Mouse (Mus musculus): ENCODE measurements around the gene Lpar1. TPM values are rescaled to one million over a fixed set of nuclear protein-coding genes. Genes with fewer than 3 reads are reported as not detected.
"Not testable (repeated sequence)": the region's sequence is repeated elsewhere in the genome, so short reads cannot be mapped to it uniquely, and the experiment has no call there.

Gene Lpar1
- total RNA-seq, 1 experiment = 44.2 TPM

- H3K4me1 ChIP-seq (ENCODE audit: control insufficient read depth in 2 of 2, insufficient read depth in 2 of 2, low read length in 2 of 2, poor library complexity in 1 of 2) = peaks cover 5 to 8% of the 10 kb centered on the region in 2 experiments; a peak in 3 of 4 replicates
- in situ Hi-C loops (cut with MboI; ENCODE audit: low sequenced_read_pairs in 2 of 2, unreplicated experiment in 2 of 2) = no loop called here
- TF ChIP-seq MAFK (IDR thresholded peaks at IDR 0.05; ENCODE audit: insufficient read depth, low read depth, low read length) (no peak), ZNF384 (IDR thresholded peaks at IDR 0.05; ENCODE audit: low read depth, low read length) (no peak), HCFC1 (IDR thresholded peaks at IDR 0.05; ENCODE audit: borderline replicate concordance, insufficient read depth, low read length) (no peak), CHD2 (IDR thresholded peaks at IDR 0.05; ENCODE audit: low read depth, low read length) (no peak), ZC3H11A (IDR thresholded peaks at IDR 0.05; ENCODE audit: borderline replicate concordance, low read depth, low read length) (no peak)
- H3K27ac ChIP-seq (ENCODE audit: insufficient read depth, low read depth, low read length, poor library complexity, severe bottlenecking) = no peak overlapping the region
- no peaks in the 10 kb centered on the region for H3K9me3 ChIP-seq (ENCODE audit: control insufficient read depth, insufficient read depth, low read depth, low read length)
- DNase-seq (ENCODE audit: low read depth, low spot score) = no peak
- H3K9ac ChIP-seq (ENCODE audit: insufficient read depth, low read depth, low read length, poor library complexity, severe bottlenecking) = no peak overlapping the region
- no peak overlapping the region for H3K4me3 ChIP-seq (ENCODE audit: insufficient read depth in 1 of 2, low read depth in 1 of 2, low read length in 2 of 2, poor library complexity in 1 of 2, severe bottlenecking in 1 of 2)
- no peaks in the 10 kb centered on the region for H3K36me3 ChIP-seq (ENCODE audit: control insufficient read depth, insufficient read depth, low read length, poor library complexity, severe bottlenecking)
These were observed 7.7 kb downstream of the Lpar1 start for GRCm38 (mm10) chr4:58545888-58546432.

- Histone ChIP-seq H3K4me3 (ENCODE audit: insufficient read depth in 1 of 2, low read depth in 1 of 2, low read length in 2 of 2, poor library complexity in 1 of 2, severe bottlenecking in 1 of 2) (no peak overlapping the region), H3K36me3 (ENCODE audit: control insufficient read depth, insufficient read depth, low read length, poor library complexity, severe bottlenecking) (no peaks in the 10 kb centered on the region), H3K9me3 (ENCODE audit: control insufficient read depth, insufficient read depth, low read depth, low read length) (no peaks in the 10 kb centered on the region), H3K4me1 (ENCODE audit: control insufficient read depth in 2 of 2, insufficient read depth in 2 of 2, low read length in 2 of 2, poor library complexity in 1 of 2) (peaks cover 5 to 10% of the 10 kb centered on the region in 2 experiments; a peak in 3 of 4 replicates), H3K27ac (ENCODE audit: insufficient read depth, low read depth, low read length, poor library complexity, severe bottlenecking) (no peak overlapping the region; the same call in 1 of the 2 replicates), H3K9ac (ENCODE audit: insufficient read depth, low read depth, low read length, poor library complexity, severe bottlenecking) (no peak overlapping the region)
- TF ChIP-seq MAFK (IDR thresholded peaks at IDR 0.05; ENCODE audit: insufficient read depth, low read depth, low read length) (no peak), ZNF384 (IDR thresholded peaks at IDR 0.05; ENCODE audit: low read depth, low read length) (no peak), CHD2 (IDR thresholded peaks at IDR 0.05; ENCODE audit: low read depth, low read length) (no peak), ZC3H11A (IDR thresholded peaks at IDR 0.05; ENCODE audit: borderline replicate concordance, low read depth, low read length) (no peak), HCFC1 (IDR thresholded peaks at IDR 0.05; ENCODE audit: borderline replicate concordance, insufficient read depth, low read length) (no peak)
- in situ Hi-C loops (cut with MboI; ENCODE audit: low sequenced_read_pairs in 2 of 2, unreplicated experiment in 2 of 2) = no loop called here
- DNase-seq (ENCODE audit: low read depth, low spot score) = no peak
These were observed 10.5 kb downstream of the Lpar1 start for GRCm38 (mm10) chr4:58543171-58543570.

- H3K4me1 ChIP-seq (ENCODE audit: control insufficient read depth in 2 of 2, insufficient read depth in 2 of 2, low read length in 2 of 2, poor library complexity in 1 of 2); H3K27ac ChIP-seq (ENCODE audit: insufficient read depth, low read depth, low read length, poor library complexity, severe bottlenecking); in situ Hi-C loops (cut with MboI; ENCODE audit: low sequenced_read_pairs in 2 of 2, unreplicated experiment in 2 of 2); H3K9ac ChIP-seq (ENCODE audit: insufficient read depth, low read depth, low read length, poor library complexity, severe bottlenecking); H3K36me3 ChIP-seq (ENCODE audit: control insufficient read depth, insufficient read depth, low read length, poor library complexity, severe bottlenecking); H3K9me3 ChIP-seq (ENCODE audit: control insufficient read depth, insufficient read depth, low read depth, low read length); H3K4me3 ChIP-seq (ENCODE audit: insufficient read depth in 1 of 2, low read depth in 1 of 2, low read length in 2 of 2, poor library complexity in 1 of 2, severe bottlenecking in 1 of 2); DNase-seq (ENCODE audit: low read depth, low spot score): not testable (repeated sequence)
These were observed 11.0 kb downstream of the Lpar1 start for GRCm38 (mm10) chr4:58542656-58543055.

- Histone ChIP-seq H3K27ac (ENCODE audit: insufficient read depth, low read depth, low read length, poor library complexity, severe bottlenecking) (no peak overlapping the region), H3K9ac (ENCODE audit: insufficient read depth, low read depth, low read length, poor library complexity, severe bottlenecking) (no peak overlapping the region), H3K4me3 (ENCODE audit: insufficient read depth in 1 of 2, low read depth in 1 of 2, low read length in 2 of 2, poor library complexity in 1 of 2, severe bottlenecking in 1 of 2) (no peak overlapping the region), H3K4me1 (ENCODE audit: control insufficient read depth in 2 of 2, insufficient read depth in 2 of 2, low read length in 2 of 2, poor library complexity in 1 of 2) (peaks cover 0 to 4% of the 10 kb centered on the region in 2 experiments; a peak in 3 of 4 replicates), H3K9me3 (ENCODE audit: control insufficient read depth, insufficient read depth, low read depth, low read length) (no peaks in the 10 kb centered on the region), H3K36me3 (ENCODE audit: control insufficient read depth, insufficient read depth, low read length, poor library complexity, severe bottlenecking) (no peaks in the 10 kb centered on the region)
- no peak for DNase-seq (ENCODE audit: low read depth, low spot score)
- in situ Hi-C loops (cut with MboI; ENCODE audit: low sequenced_read_pairs in 2 of 2, unreplicated experiment in 2 of 2) = no loop called here
- TF ChIP-seq ZC3H11A (IDR thresholded peaks at IDR 0.05; ENCODE audit: borderline replicate concordance, low read depth, low read length) (no peak), MAFK (IDR thresholded peaks at IDR 0.05; ENCODE audit: insufficient read depth, low read depth, low read length) (no peak), ZNF384 (IDR thresholded peaks at IDR 0.05; ENCODE audit: low read depth, low read length) (no peak), CHD2 (IDR thresholded peaks at IDR 0.05; ENCODE audit: low read depth, low read length) (no peak), HCFC1 (IDR thresholded peaks at IDR 0.05; ENCODE audit: borderline replicate concordance, insufficient read depth, low read length) (no peak)
These were observed 12.9 kb downstream of the Lpar1 start for GRCm38 (mm10) chr4:58540841-58541240.

GRCm38 (mm10) chr4:58540385-58540784 is 13.3 kb downstream of the Lpar1 start:
- Histone ChIP-seq H3K4me1 (ENCODE audit: control insufficient read depth in 2 of 2, insufficient read depth in 2 of 2, low read length in 2 of 2, poor library complexity in 1 of 2) (peaks cover 0 to 4% of the 10 kb centered on the region in 2 experiments; a peak in 2 of 4 replicates), H3K36me3 (ENCODE audit: control insufficient read depth, insufficient read depth, low read length, poor library complexity, severe bottlenecking) (no peaks in the 10 kb centered on the region), H3K9me3 (ENCODE audit: control insufficient read depth, insufficient read depth, low read depth, low read length) (no peaks in the 10 kb centered on the region), H3K4me3 (ENCODE audit: insufficient read depth in 1 of 2, low read depth in 1 of 2, low read length in 2 of 2, poor library complexity in 1 of 2, severe bottlenecking in 1 of 2) (no peak overlapping the region), H3K27ac (ENCODE audit: insufficient read depth, low read depth, low read length, poor library complexity, severe bottlenecking) (no peak overlapping the region), H3K9ac (ENCODE audit: insufficient read depth, low read depth, low read length, poor library complexity, severe bottlenecking) (no peak overlapping the region)
- in situ Hi-C loops (cut with MboI; ENCODE audit: low sequenced_read_pairs in 2 of 2, unreplicated experiment in 2 of 2) = no loop called here
- TF ChIP-seq ZNF384 (IDR thresholded peaks at IDR 0.05; ENCODE audit: low read depth, low read length) (no peak), ZC3H11A (IDR thresholded peaks at IDR 0.05; ENCODE audit: borderline replicate concordance, low read depth, low read length) (no peak), HCFC1 (IDR thresholded peaks at IDR 0.05; ENCODE audit: borderline replicate concordance, insufficient read depth, low read length) (no peak), MAFK (IDR thresholded peaks at IDR 0.05; ENCODE audit: insufficient read depth, low read depth, low read length) (no peak), CHD2 (IDR thresholded peaks at IDR 0.05; ENCODE audit: low read depth, low read length) (no peak)
- DNase-seq (ENCODE audit: low read depth, low spot score) = no peak

Measured in ES-E14 (cell line).